Mouse (Mus musculus) bone marrow, adult 2 months (tissue): ENCODE results near the gene C2cd4d.

ENCODE experiments used
- CTCF ChIP-seq: fragments of 200-500 bp; IDR thresholded peaks from 2 replicates; pipeline ENCODE4 v1.5.1; 2011; ENCODE audit warnings: low read length, control low read depth; ENCODE audit not compliant: control insufficient read depth, insufficient read depth
- POLR2A ChIP-seq: fragments of 200-500 bp; IDR thresholded peaks from 2 replicates; pipeline ENCODE4 v1.6.1; 2011; ENCODE audit warnings: low read depth, mild to moderate bottlenecking, control low read depth, low read length, borderline replicate concordance; ENCODE audit not compliant: control insufficient read depth

- no peak for TF ChIP-seq CTCF
- no peak for TF ChIP-seq POLR2A
Observed at GRCm38 (mm10) chr3:94372038-94372437, 9.8 kb downstream of the C2cd4d start.
